Mouse (Mus musculus): Measurements from ENCODE around the gene Gpc5. TPM values are rescaled to one million over a fixed set of nuclear protein-coding genes. Genes with fewer than 3 reads are reported as not detected.
A peak's percentile ranks its signal among the peaks of the same experiment; 100 is the strongest.

The Gpc5 gene
- polyA plus RNA-seq, 1 experiment from 2014 or later: 5.5 TPM

- WGBS: 91% methylated on average over 4 of the region's 4 CpGs
- Histone ChIP-seq H3K4me3 (replicated peaks; ENCODE audit: low read depth, low read length) (no peak overlapping the region), H3K9ac (replicated peaks; ENCODE audit: low read length) (no peak overlapping the region), H3K36me3 (ENCODE audit: control insufficient read depth, insufficient read depth, low read length) (no peaks in the 10 kb centered on the region), H3K27me3 (ENCODE audit: control insufficient read depth, insufficient read depth, low read length) (peaks cover 44% of the 10 kb centered on the region), H3K4me1 (ENCODE audit: control insufficient read depth, insufficient read depth, low read length) (0 out of 2 replicates have a peak, but pooled peaks cover 5% of the 10 kb centered on the region), H3K9me3 (ENCODE audit: control insufficient read depth, low read length) (no peaks in the 10 kb centered on the region), H3K4me2 (ENCODE audit: low read length) (no peak overlapping the region), H3K27ac (replicated peaks; ENCODE audit: low read depth, low read length) (no peak overlapping the region)
- ATAC-seq (ENCODE audit: low FRiP score, low TSS enrichment) (no peak), DNase-seq (no peak)
Measured at GRCm38 (mm10) chr14:115090516-115090915, 1.5 kb upstream of the Gpc5 start.

- no peak overlapping the region for H3K27ac ChIP-seq (replicated peaks; ENCODE audit: low read depth, low read length)
- DNase-seq: peak; percentile 56
Measured at GRCm38 (mm10) chr14:115092510-115092909, 495 bp downstream of the Gpc5 start.

GRCm38 (mm10) chr14:115092952-115093351 lies 937 bp downstream of the Gpc5 start:
- Histone ChIP-seq H3K9me3 (ENCODE audit: control insufficient read depth, low read length) (no peaks in the 10 kb centered on the region), H3K9ac (replicated peaks; ENCODE audit: low read length) (peak overlapping the region; percentile 59; the same call in 1 of the 2 replicates), H3K36me3 (ENCODE audit: control insufficient read depth, insufficient read depth, low read length) (no peaks in the 10 kb centered on the region), H3K27me3 (ENCODE audit: control insufficient read depth, insufficient read depth, low read length) (peaks cover 44% of the 10 kb centered on the region), H3K27ac (replicated peaks; ENCODE audit: low read depth, low read length) (no peak overlapping the region), H3K4me2 (ENCODE audit: low read length) (peak overlapping the region; percentile 95), H3K4me3 (replicated peaks; ENCODE audit: low read depth, low read length) (peak overlapping the region; percentile 63), H3K4me1 (ENCODE audit: control insufficient read depth, insufficient read depth, low read length) (0 out of 2 replicates have a peak, but pooled peaks cover 5% of the 10 kb centered on the region)
- no peak for DNase-seq
- WGBS: 20% methylated on average over 6 of the region's 6 CpGs
- no peak for ATAC-seq (ENCODE audit: low FRiP score, low TSS enrichment)

More at GRCm38 (mm10) chr14:115092510-115092909, 495 bp downstream of the Gpc5 start:
- H3K9ac ChIP-seq (replicated peaks; ENCODE audit: low read length): peak overlapping the region; percentile 59
- peaks cover 44% of the 10 kb centered on the region for H3K27me3 ChIP-seq (ENCODE audit: control insufficient read depth, insufficient read depth, low read length)
- ATAC-seq (ENCODE audit: low FRiP score, low TSS enrichment): peak; percentile 59
- no peaks in the 10 kb centered on the region for H3K9me3 ChIP-seq (ENCODE audit: control insufficient read depth, low read length)
- no peaks in the 10 kb centered on the region for H3K36me3 ChIP-seq (ENCODE audit: control insufficient read depth, insufficient read depth, low read length)
- WGBS: under 1% methylated on average over 33 of the region's 33 CpGs
- H3K4me1 ChIP-seq (ENCODE audit: control insufficient read depth, insufficient read depth, low read length): 0 out of 2 replicates have a peak, but pooled peaks cover 5% of the 10 kb centered on the region
- peak overlapping the region; percentile 95 for H3K4me2 ChIP-seq (ENCODE audit: low read length)
- H3K4me3 ChIP-seq (replicated peaks; ENCODE audit: low read depth, low read length): peak overlapping the region; percentile 63

GRCm38 (mm10) chr14:115100617-115101299 lies 8.7 kb downstream of the Gpc5 start:
- no peak for DNase-seq
- 80% methylated on average over 9 of the region's 9 CpGs for WGBS
- H3K4me3 ChIP-seq (replicated peaks; ENCODE audit: low read depth, low read length): no peak overlapping the region
- H3K4me1 ChIP-seq (ENCODE audit: control insufficient read depth, insufficient read depth, low read length): no peaks in the 10 kb centered on the region
- H3K9me3 ChIP-seq (ENCODE audit: control insufficient read depth, low read length): no peaks in the 10 kb centered on the region
- H3K36me3 ChIP-seq (ENCODE audit: control insufficient read depth, insufficient read depth, low read length): no peaks in the 10 kb centered on the region
- H3K9ac ChIP-seq (replicated peaks; ENCODE audit: low read length): no peak overlapping the region
- ATAC-seq (ENCODE audit: low FRiP score, low TSS enrichment): no peak
- no peak overlapping the region for H3K4me2 ChIP-seq (ENCODE audit: low read length)
- H3K27me3 ChIP-seq (ENCODE audit: control insufficient read depth, insufficient read depth, low read length): no peaks in the 10 kb centered on the region
- no peak overlapping the region for H3K27ac ChIP-seq (replicated peaks; ENCODE audit: low read depth, low read length)

- H3K9me3 ChIP-seq (ENCODE audit: control insufficient read depth, low read length): no peaks in the 10 kb centered on the region
- H3K36me3 ChIP-seq (ENCODE audit: control insufficient read depth, insufficient read depth, low read length): no peaks in the 10 kb centered on the region
- ATAC-seq (ENCODE audit: low FRiP score, low TSS enrichment) (no peak), DNase-seq (no peak)
- no peak overlapping the region for H3K4me2 ChIP-seq (ENCODE audit: low read length)
- H3K9ac ChIP-seq (replicated peaks; ENCODE audit: low read length): no peak overlapping the region
- no peak overlapping the region for H3K27ac ChIP-seq (replicated peaks; ENCODE audit: low read depth, low read length)
- no peaks in the 10 kb centered on the region for H3K4me1 ChIP-seq (ENCODE audit: control insufficient read depth, insufficient read depth, low read length)
- no peak overlapping the region for H3K4me3 ChIP-seq (replicated peaks; ENCODE audit: low read depth, low read length)
- H3K27me3 ChIP-seq (ENCODE audit: control insufficient read depth, insufficient read depth, low read length): no peaks in the 10 kb centered on the region
Measured at GRCm38 (mm10) chr14:115106326-115106725, 14.3 kb downstream of the Gpc5 start.

- H3K4me1 ChIP-seq (ENCODE audit: control insufficient read depth, insufficient read depth, low read length): no peaks in the 10 kb centered on the region
- no peaks in the 10 kb centered on the region for H3K36me3 ChIP-seq (ENCODE audit: control insufficient read depth, insufficient read depth, low read length)
- no peaks in the 10 kb centered on the region for H3K27me3 ChIP-seq (ENCODE audit: control insufficient read depth, insufficient read depth, low read length)
- no peak overlapping the region for H3K9ac ChIP-seq (replicated peaks; ENCODE audit: low read length)
- ATAC-seq (ENCODE audit: low FRiP score, low TSS enrichment): no peak
- H3K4me3 ChIP-seq (replicated peaks; ENCODE audit: low read depth, low read length): no peak overlapping the region
- H3K9me3 ChIP-seq (ENCODE audit: control insufficient read depth, low read length): no peaks in the 10 kb centered on the region
- no peak overlapping the region for H3K27ac ChIP-seq (replicated peaks; ENCODE audit: low read depth, low read length)
- H3K4me2 ChIP-seq (ENCODE audit: low read length): no peak overlapping the region
- DNase-seq: no peak
- WGBS: 72% methylated on average over 2 of the region's 2 CpGs
Measured at GRCm38 (mm10) chr14:115107467-115107866, 15.5 kb downstream of the Gpc5 start.

- Histone ChIP-seq H3K4me1 (ENCODE audit: control insufficient read depth, insufficient read depth, low read length) (no peaks in the 10 kb centered on the region), H3K27ac (replicated peaks; ENCODE audit: low read depth, low read length) (no peak overlapping the region), H3K4me3 (replicated peaks; ENCODE audit: low read depth, low read length) (no peak overlapping the region), H3K36me3 (ENCODE audit: control insufficient read depth, insufficient read depth, low read length) (no peaks in the 10 kb centered on the region), H3K9ac (replicated peaks; ENCODE audit: low read length) (no peak overlapping the region), H3K4me2 (ENCODE audit: low read length) (no peak overlapping the region), H3K27me3 (ENCODE audit: control insufficient read depth, insufficient read depth, low read length) (no peaks in the 10 kb centered on the region), H3K9me3 (ENCODE audit: control insufficient read depth, low read length) (no peaks in the 10 kb centered on the region)
- DNase-seq: no peak
- 92% methylated on average over 9 of the region's 9 CpGs for WGBS
- no peak for ATAC-seq (ENCODE audit: low FRiP score, low TSS enrichment)
Measured at GRCm38 (mm10) chr14:115118626-115119025, 26.6 kb downstream of the Gpc5 start.

GRCm38 (mm10) chr14:115148821-115149220 lies 56.8 kb downstream of the Gpc5 start:
- Histone ChIP-seq H3K36me3 (ENCODE audit: control insufficient read depth, insufficient read depth, low read length) (no peaks in the 10 kb centered on the region), H3K27me3 (ENCODE audit: control insufficient read depth, insufficient read depth, low read length) (no peaks in the 10 kb centered on the region), H3K9ac (replicated peaks; ENCODE audit: low read length) (no peak overlapping the region), H3K27ac (replicated peaks; ENCODE audit: low read depth, low read length) (no peak overlapping the region), H3K4me3 (replicated peaks; ENCODE audit: low read depth, low read length) (no peak overlapping the region), H3K4me1 (ENCODE audit: control insufficient read depth, insufficient read depth, low read length) (no peaks in the 10 kb centered on the region), H3K9me3 (ENCODE audit: control insufficient read depth, low read length) (no peaks in the 10 kb centered on the region), H3K4me2 (ENCODE audit: low read length) (no peak overlapping the region)
- DNase-seq (no peak), ATAC-seq (ENCODE audit: low FRiP score, low TSS enrichment) (no peak)
- 85% methylated on average over 3 of the region's 3 CpGs for WGBS

- Histone ChIP-seq H3K9ac (replicated peaks; ENCODE audit: low read length) (no peak overlapping the region), H3K4me2 (ENCODE audit: low read length) (no peak overlapping the region), H3K4me3 (replicated peaks; ENCODE audit: low read depth, low read length) (no peak overlapping the region), H3K27ac (replicated peaks; ENCODE audit: low read depth, low read length) (no peak overlapping the region), H3K4me1 (ENCODE audit: control insufficient read depth, insufficient read depth, low read length) (no peaks in the 10 kb centered on the region), H3K27me3 (ENCODE audit: control insufficient read depth, insufficient read depth, low read length) (no peaks in the 10 kb centered on the region), H3K36me3 (ENCODE audit: control insufficient read depth, insufficient read depth, low read length) (no peaks in the 10 kb centered on the region), H3K9me3 (ENCODE audit: control insufficient read depth, low read length) (no peaks in the 10 kb centered on the region)
- ATAC-seq (ENCODE audit: low FRiP score, low TSS enrichment) (no peak), DNase-seq (peak; percentile 46)
- WGBS: 44% methylated on average over 4 of the region's 4 CpGs
Measured at GRCm38 (mm10) chr14:115156597-115156996, 64.6 kb downstream of the Gpc5 start.

All from midbrain, embryonic 14.5 days (tissue).